ENCODE assay signal across 11 mouse cellular contexts in the genomic region with DNA sequence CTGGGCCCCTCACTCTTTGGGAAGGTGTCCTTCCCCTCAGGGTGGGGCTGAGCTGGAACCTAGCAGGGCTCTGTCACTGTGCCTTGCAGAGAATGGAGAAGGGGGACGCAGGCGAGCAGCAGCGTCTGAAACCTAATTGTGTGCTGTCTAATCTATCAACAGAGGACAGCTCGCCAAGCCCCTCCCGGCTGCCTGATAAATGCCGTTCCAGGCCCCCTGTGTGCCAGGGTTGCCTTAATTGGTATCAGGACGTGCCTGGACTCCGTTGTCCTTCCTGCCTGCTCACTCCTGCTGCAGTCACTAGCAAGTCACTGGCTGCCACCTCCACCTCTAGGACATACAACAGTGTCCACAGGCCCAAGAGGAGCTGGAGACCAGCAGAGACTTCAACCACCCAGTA.
DNase-seq lines count a peak whose midpoint lies in the region; ATAC-seq and TF ChIP-seq lines count a peak whose summit lies in the region.
"Had no signal": no experiment of that assay in that cellular context is flagged by ENCODE, and none has a peak within 500 bp of the region (broad histone marks: within the 10 kb centered on the region; RNA-seq: fewer than 3 reads in every experiment).

No protein-coding gene starts in this region.

- H3K4me2 ChIP-seq in lung, postnatal 0 days (replicated peaks; ENCODE audit: low read depth, low read length): no peak overlapping the region
- H3K4me2 ChIP-seq in hindbrain, embryonic 15.5 days: no peak overlapping the region
- no peak overlapping the region for H3K4me2 ChIP-seq in stomach, embryonic 16.5 days (ENCODE audit: low read depth, low read length)

- H3K27me3 ChIP-seq in lung, postnatal 0 days (replicated peaks; ENCODE audit: insufficient read depth, low read length): no peaks in the 10 kb centered on the region
- no peaks in the 10 kb centered on the region for H3K27me3 ChIP-seq in heart, adult 2 months (ENCODE audit: control insufficient read depth, insufficient read depth, low read length)
- H3K27me3 ChIP-seq in hindbrain, embryonic 15.5 days: no peaks in the 10 kb centered on the region
- H3K27me3 ChIP-seq in stomach, embryonic 16.5 days (ENCODE audit: control insufficient read depth, insufficient read depth, low read length): no peaks in the 10 kb centered on the region

- WGBS in lung, postnatal 0 days: 24% methylated on average over 8 of the region's 8 CpGs
- WGBS in lung, adult 2 months: 30% methylated on average over 8 of the region's 8 CpGs
- WGBS in heart, adult 2 months: 25% methylated on average over 8 of the region's 8 CpGs
- 2% methylated on average over 8 of the region's 8 CpGs for WGBS in hindbrain, embryonic 15.5 days
- WGBS in stomach, embryonic 16.5 days: 12% methylated on average over 8 of the region's 8 CpGs

- intact Hi-C loops in heart, adult 2 months (cut with DNase I): no loop called here
- intact Hi-C loops in left cerebral cortex, adult 2 months (cut with DNase I): no loop called here

- TF ChIP-seq EP300 in lung, postnatal 0 days (IDR thresholded peaks at IDR 0.05): no peak
- no peak for TF ChIP-seq EP300 in heart, adult 2 months (IDR thresholded peaks at IDR 0.05; ENCODE audit: insufficient read depth, low read depth, low read length)

- TF ChIP-seq POLR2A in lung, adult 2 months (IDR thresholded peaks at IDR 0.05; ENCODE audit: borderline replicate concordance, extremely low read depth, low read depth, low read length): no peak
- TF ChIP-seq POLR2A in heart, adult 2 months (IDR thresholded peaks at IDR 0.05; ENCODE audit: insufficient read depth, low read depth, low read length): peak; percentile 65; the same call in 1 of the 2 replicates

- no peak for DNase-seq in lung, postnatal 0 days (ENCODE audit: low spot score)
- DNase-seq in lung, adult 2 months: no peak
- peak; percentile 53 to 78 for DNase-seq in heart, adult 2 months
- no peak for DNase-seq in left cerebral cortex, adult 2 months (ENCODE audit: extremely low spot score in 1 of 2, low spot score in 2 of 2)
- DNase-seq in right cerebral cortex, adult 2 months (ENCODE audit: low spot score in 2 of 2): no peak
- DNase-seq: right cerebral cortex, postnatal 14 days had no signal

- TF ChIP-seq CTCF in lung, postnatal 0 days (IDR thresholded peaks at IDR 0.05): no peak
- TF ChIP-seq CTCF in lung, adult 2 months (IDR thresholded peaks at IDR 0.05; ENCODE audit: insufficient read depth, low read length): no peak
- no peak for TF ChIP-seq CTCF in heart, adult 2 months (IDR thresholded peaks at IDR 0.05)
- no peak for TF ChIP-seq CTCF in left cerebral cortex, adult 2 months (IDR thresholded peaks at IDR 0.05)

- H3K4me1 ChIP-seq in lung, postnatal 0 days (ENCODE audit: insufficient read depth, low read depth, low read length): peaks cover 5% of the 10 kb centered on the region; the same call in 1 of the 2 replicates
- H3K4me1 ChIP-seq in lung, adult 2 months (ENCODE audit: control insufficient read depth, insufficient read depth, low read length): peaks cover 2% of the 10 kb centered on the region
- peaks cover 4% of the 10 kb centered on the region for H3K4me1 ChIP-seq in heart, adult 2 months (ENCODE audit: control insufficient read depth, insufficient read depth, low read length)
- H3K4me1 ChIP-seq in hindbrain, embryonic 15.5 days (replicated peaks): peaks cover 32% of the 10 kb centered on the region
- peaks cover 4% of the 10 kb centered on the region for H3K4me1 ChIP-seq in stomach, embryonic 16.5 days (ENCODE audit: control insufficient read depth, insufficient read depth, low read length)

- H3K9me3 ChIP-seq in lung, postnatal 0 days (ENCODE audit: low read length): no peaks in the 10 kb centered on the region
- no peaks in the 10 kb centered on the region for H3K9me3 ChIP-seq in hindbrain, embryonic 15.5 days
- H3K9me3 ChIP-seq in stomach, embryonic 16.5 days (replicated peaks; ENCODE audit: control insufficient read depth, low read length): no peaks in the 10 kb centered on the region

- no peaks in the 10 kb centered on the region for H3K79me2 ChIP-seq in heart, adult 2 months (replicated peaks; ENCODE audit: control insufficient read depth, insufficient read depth, low read length)

- no peak overlapping the region for H3K27ac ChIP-seq in lung, postnatal 0 days (ENCODE audit: low read length)
- H3K27ac ChIP-seq in heart, adult 2 months: peak overlapping the region; percentile 75
- H3K27ac ChIP-seq in hindbrain, embryonic 15.5 days (replicated peaks): peak overlapping the region; percentile 58
- H3K27ac ChIP-seq in stomach, embryonic 16.5 days (ENCODE audit: low read length): 0 out of 2 replicates have a peak overlapping the region, but pooled peaks have one; percentile 21
- H3K27ac ChIP-seq in left cerebral cortex, adult 2 months: no peak overlapping the region
- H3K27ac ChIP-seq: liver, embryonic 14.5 days had no signal

- H3K36me3 ChIP-seq in lung, postnatal 0 days (ENCODE audit: insufficient read depth, low read length): no peaks in the 10 kb centered on the region
- no peaks in the 10 kb centered on the region for H3K36me3 ChIP-seq in heart, adult 2 months (ENCODE audit: control insufficient read depth, insufficient read depth, low read length)
- no peaks in the 10 kb centered on the region for H3K36me3 ChIP-seq in hindbrain, embryonic 15.5 days
- H3K36me3 ChIP-seq in stomach, embryonic 16.5 days (ENCODE audit: control insufficient read depth, insufficient read depth, low read length): no peaks in the 10 kb centered on the region

- H3K9ac ChIP-seq in lung, postnatal 0 days (replicated peaks; ENCODE audit: low read depth): no peak overlapping the region
- H3K9ac ChIP-seq in heart, adult 2 months (ENCODE audit: low read depth, low read length): no peak overlapping the region
- H3K9ac ChIP-seq in hindbrain, embryonic 15.5 days: no peak overlapping the region
- H3K9ac ChIP-seq in stomach, embryonic 16.5 days (ENCODE audit: low read length): peak overlapping the region; percentile 53
- H3K9ac ChIP-seq: liver, embryonic 14.5 days had no signal

- ATAC-seq in lung, postnatal 0 days: peak; percentile 29; the same call in 1 of the 2 replicates
- ATAC-seq in hindbrain, embryonic 15.5 days (ENCODE audit: low FRiP score, low read depth): 0 out of 2 replicates have a peak, but pooled peaks have one; percentile 37
- ATAC-seq in stomach, embryonic 16.5 days (ENCODE audit: insufficient read depth, low FRiP score): peak; percentile 22; the same call in 1 of the 2 replicates
- no peak for ATAC-seq in granulocyte monocyte progenitor cell, adult 5-6 weeks (replicated peaks; ENCODE audit: poor library complexity, severe bottlenecking)

- no peak overlapping the region for H3K4me3 ChIP-seq in lung, postnatal 0 days (ENCODE audit: low read depth, low read length)
- H3K4me3 ChIP-seq in lung, adult 2 months (replicated peaks; ENCODE audit: extremely low read depth, low read depth, low read length): no peak overlapping the region
- no peak overlapping the region for H3K4me3 ChIP-seq in heart, adult 2 months
- no peak overlapping the region for H3K4me3 ChIP-seq in hindbrain, embryonic 15.5 days
- H3K4me3 ChIP-seq in stomach, embryonic 16.5 days (replicated peaks; ENCODE audit: low read length): no peak overlapping the region
- H3K4me3 ChIP-seq in left cerebral cortex, adult 2 months: no peak overlapping the region
- H3K4me3 ChIP-seq: erythroblast, embryonic 14.5 days had no signal

Comparison
In these comparisons a context has a peak if more than half of its experiments do, and no peak if none do; other contexts are left out.
1. DNase-seq: peak in heart, adult 2 months (2 of 2); none in lung, postnatal 0 days (single experiment), lung, adult 2 months (single experiment), left cerebral cortex, adult 2 months (0 of 2) and right cerebral cortex, adult 2 months (0 of 2).
2. H3K27ac ChIP-seq: peak in heart, adult 2 months (single experiment), hindbrain, embryonic 15.5 days (single experiment) and stomach, embryonic 16.5 days (single experiment); none in lung, postnatal 0 days (single experiment) and left cerebral cortex, adult 2 months (single experiment).